Mouse (Mus musculus): Measurements from ENCODE around the gene Hmga1b.

GRCm38 (mm10) chr11:120792652-120793051, 30.1 kb downstream of the Hmga1b start:
- no peak for TF ChIP-seq CTCF (IDR thresholded peaks at IDR 0.05; ENCODE audit: extremely low read depth, insufficient read depth, low read length)
- TF ChIP-seq POLR2A (IDR thresholded peaks at IDR 0.05; ENCODE audit: extremely low read depth, insufficient read depth, low read length) = no peak

Data from cortical plate, adult 2 months (tissue).